Mouse (Mus musculus): ENCODE measurements around the gene Smim20. TPM values are rescaled to one million over a fixed set of nuclear protein-coding genes. Genes with fewer than 3 reads are reported as not detected.

Gene Smim20
- 38.3 and 47.5 TPM in 2 replicates for polyA plus RNA-seq (2016; fragmentation: Nextera tagmentation; extraction: Ambion mirVana)

- H3K27ac ChIP-seq, result peak within 1 kb of the TSS; percentile 74
- H3K9ac ChIP-seq, result peak within 1 kb of the TSS; percentile 76
- peak within 1 kb of the TSS; percentile 74 for H3K4me3 ChIP-seq
- H3K4me2 ChIP-seq, result peak within 1 kb of the TSS; percentile 76
- 9% methylated on average over 53 of the region's 53 CpGs for WGBS (ENCODE audit: insufficient replicate concordance)
- peak; percentile 95 for ATAC-seq
- no peaks in the 10 kb centered on the region for H3K27me3 ChIP-seq (replicated peaks)
- H3K9me3 ChIP-seq (replicated peaks), result no peaks in the 10 kb centered on the region
- peaks cover 46% of the 10 kb centered on the region for H3K4me1 ChIP-seq
- H3K36me3 ChIP-seq, result 0 out of 2 replicates have a peak, but pooled peaks cover 3% of the 10 kb centered on the region
These were observed at the start of gene Smim20 for GRCm38 (mm10) chr5:53266931-53267853. Smim20 (plus strand) TSS chr5:53267083.

GRCm38 (mm10) chr5:53225434-53225833, 41.4 kb upstream of the Smim20 start:
- no peak for ATAC-seq
- H3K27me3 ChIP-seq (replicated peaks), result 0 out of 2 replicates have a peak, but pooled peaks cover 4% of the 10 kb centered on the region
- 73% methylated on average over 13 of the region's 13 CpGs for WGBS (ENCODE audit: insufficient replicate concordance)

GRCm38 (mm10) chr5:53230560-53230959, 36.3 kb upstream of the Smim20 start:
- 0 out of 2 replicates have a peak, but pooled peaks cover 4% of the 10 kb centered on the region for H3K27me3 ChIP-seq (replicated peaks)
- no peak for ATAC-seq
- 60% methylated on average over 4 of the region's 4 CpGs for whole genome bisulfite sequencing (ENCODE audit: insufficient replicate concordance)
- no peaks in the 10 kb centered on the region for H3K9me3 ChIP-seq (replicated peaks)
- no peaks in the 10 kb centered on the region for H3K36me3 ChIP-seq
- H3K27ac ChIP-seq, result no peak overlapping the region
- no peak overlapping the region for H3K4me2 ChIP-seq
- no peak overlapping the region for H3K4me3 ChIP-seq
- no peak overlapping the region for H3K9ac ChIP-seq
- no peaks in the 10 kb centered on the region for H3K4me1 ChIP-seq

More at GRCm38 (mm10) chr5:53225434-53225833, 41.4 kb upstream of the Smim20 start:
- no peak overlapping the region for H3K9ac ChIP-seq
- no peaks in the 10 kb centered on the region for H3K9me3 ChIP-seq (replicated peaks)
- H3K4me2 ChIP-seq, result no peak overlapping the region
- H3K4me3 ChIP-seq, result no peak overlapping the region
- H3K36me3 ChIP-seq, result no peaks in the 10 kb centered on the region
- H3K27ac ChIP-seq, result no peak overlapping the region
- H3K4me1 ChIP-seq, result no peaks in the 10 kb centered on the region

GRCm38 (mm10) chr5:53235551-53235950, 31.3 kb upstream of the Smim20 start:
- no peaks in the 10 kb centered on the region for H3K36me3 ChIP-seq
- no peak overlapping the region for H3K9ac ChIP-seq
- 16% methylated on average over 4 of the region's 4 CpGs for WGBS (ENCODE audit: insufficient replicate concordance)
- H3K27ac ChIP-seq, result no peak overlapping the region
- ATAC-seq, result peak; percentile 61; the same call in 1 of the 2 replicates
- no peaks in the 10 kb centered on the region for H3K9me3 ChIP-seq (replicated peaks)
- no peak overlapping the region for H3K4me2 ChIP-seq
- H3K27me3 ChIP-seq (replicated peaks), result no peaks in the 10 kb centered on the region
- H3K4me3 ChIP-seq, result no peak overlapping the region
- no peaks in the 10 kb centered on the region for H3K4me1 ChIP-seq

- no peaks in the 10 kb centered on the region for H3K36me3 ChIP-seq
- no peaks in the 10 kb centered on the region for H3K9me3 ChIP-seq (replicated peaks)
- WGBS (ENCODE audit: insufficient replicate concordance), result 22% methylated on average over 5 of the region's 5 CpGs
- H3K27me3 ChIP-seq (replicated peaks), result no peaks in the 10 kb centered on the region
- H3K27ac ChIP-seq, result no peak overlapping the region
- ATAC-seq, result no peak
- H3K9ac ChIP-seq, result no peak overlapping the region
- no peak overlapping the region for H3K4me2 ChIP-seq
- H3K4me1 ChIP-seq, result no peaks in the 10 kb centered on the region
- no peak overlapping the region for H3K4me3 ChIP-seq
These were observed 30.7 kb upstream of the Smim20 start for GRCm38 (mm10) chr5:53236136-53236535.

GRCm38 (mm10) chr5:53236749-53237148, 30.1 kb upstream of the Smim20 start:
- Histone ChIP-seq H3K36me3 (no peaks in the 10 kb centered on the region), H3K9me3 (replicated peaks) (no peaks in the 10 kb centered on the region), H3K27ac (no peak overlapping the region), H3K4me1 (no peaks in the 10 kb centered on the region), H3K4me2 (no peak overlapping the region), H3K9ac (no peak overlapping the region), H3K4me3 (no peak overlapping the region), H3K27me3 (replicated peaks) (no peaks in the 10 kb centered on the region)
- no peak for ATAC-seq
- 68% methylated on average over 7 of the region's 8 CpGs for WGBS (ENCODE audit: insufficient replicate concordance)

GRCm38 (mm10) chr5:53238761-53239160, 28.1 kb upstream of the Smim20 start:
- Histone ChIP-seq H3K27me3 (replicated peaks) (no peaks in the 10 kb centered on the region), H3K36me3 (no peaks in the 10 kb centered on the region), H3K9ac (no peak overlapping the region), H3K9me3 (replicated peaks) (no peaks in the 10 kb centered on the region), H3K4me3 (no peak overlapping the region), H3K27ac (no peak overlapping the region), H3K4me2 (no peak overlapping the region), H3K4me1 (no peaks in the 10 kb centered on the region)
- 80% methylated on average over 7 of the region's 7 CpGs for whole genome bisulfite sequencing (ENCODE audit: insufficient replicate concordance)
- no peak for ATAC-seq

GRCm38 (mm10) chr5:53239189-53239588, 27.7 kb upstream of the Smim20 start:
- Histone ChIP-seq H3K27me3 (replicated peaks) (no peaks in the 10 kb centered on the region), H3K9me3 (replicated peaks) (no peaks in the 10 kb centered on the region), H3K9ac (no peak overlapping the region), H3K4me2 (no peak overlapping the region), H3K4me3 (no peak overlapping the region), H3K36me3 (no peaks in the 10 kb centered on the region), H3K4me1 (no peaks in the 10 kb centered on the region), H3K27ac (no peak overlapping the region)
- no peak for ATAC-seq
- WGBS (ENCODE audit: insufficient replicate concordance), result 72% methylated on average over 7 of the region's 7 CpGs

- H3K4me3 ChIP-seq, result no peak overlapping the region
- H3K27ac ChIP-seq, result no peak overlapping the region
- no peak for ATAC-seq
- H3K27me3 ChIP-seq (replicated peaks), result no peaks in the 10 kb centered on the region
- no peaks in the 10 kb centered on the region for H3K4me1 ChIP-seq
- no peak overlapping the region for H3K9ac ChIP-seq
- H3K36me3 ChIP-seq, result no peaks in the 10 kb centered on the region
- H3K9me3 ChIP-seq (replicated peaks), result no peaks in the 10 kb centered on the region
- H3K4me2 ChIP-seq, result no peak overlapping the region
- 37% methylated on average over 11 of the region's 11 CpGs for WGBS (ENCODE audit: insufficient replicate concordance)
These were observed 26.9 kb upstream of the Smim20 start for GRCm38 (mm10) chr5:53239831-53240440.

- ATAC-seq, result no peak
- H3K36me3 ChIP-seq, result no peaks in the 10 kb centered on the region
- no peaks in the 10 kb centered on the region for H3K9me3 ChIP-seq (replicated peaks)
- H3K4me1 ChIP-seq, result no peaks in the 10 kb centered on the region
- no peak overlapping the region for H3K4me2 ChIP-seq
- 26% methylated on average over 2 of the region's 2 CpGs for WGBS (ENCODE audit: insufficient replicate concordance)
- no peaks in the 10 kb centered on the region for H3K27me3 ChIP-seq (replicated peaks)
- no peak overlapping the region for H3K4me3 ChIP-seq
- no peak overlapping the region for H3K27ac ChIP-seq
- no peak overlapping the region for H3K9ac ChIP-seq
These were observed 25.8 kb upstream of the Smim20 start for GRCm38 (mm10) chr5:53241109-53241508.

GRCm38 (mm10) chr5:53241963-53242362, 24.9 kb upstream of the Smim20 start:
- H3K4me3 ChIP-seq, result no peak overlapping the region
- ATAC-seq, result no peak
- H3K27me3 ChIP-seq (replicated peaks), result no peaks in the 10 kb centered on the region
- no peak overlapping the region for H3K27ac ChIP-seq
- H3K4me2 ChIP-seq, result no peak overlapping the region
- H3K9me3 ChIP-seq (replicated peaks), result no peaks in the 10 kb centered on the region
- 71% methylated on average over 5 of the region's 5 CpGs for WGBS (ENCODE audit: insufficient replicate concordance)
- no peaks in the 10 kb centered on the region for H3K4me1 ChIP-seq
- no peak overlapping the region for H3K9ac ChIP-seq
- no peaks in the 10 kb centered on the region for H3K36me3 ChIP-seq

GRCm38 (mm10) chr5:53242865-53243499, 23.9 kb upstream of the Smim20 start:
- WGBS (ENCODE audit: insufficient replicate concordance), result 71% methylated on average over 7 of the region's 7 CpGs
- Histone ChIP-seq H3K27ac (no peak overlapping the region), H3K36me3 (no peaks in the 10 kb centered on the region), H3K27me3 (replicated peaks) (no peaks in the 10 kb centered on the region), H3K9ac (no peak overlapping the region), H3K4me3 (no peak overlapping the region), H3K4me1 (no peaks in the 10 kb centered on the region), H3K4me2 (no peak overlapping the region), H3K9me3 (replicated peaks) (no peaks in the 10 kb centered on the region)
- no peak for ATAC-seq

All from liver, embryonic 12.5 days (tissue).